Mouse (Mus musculus): ENCODE results near the gene Tmem81.

Gene Tmem81

DNA sequence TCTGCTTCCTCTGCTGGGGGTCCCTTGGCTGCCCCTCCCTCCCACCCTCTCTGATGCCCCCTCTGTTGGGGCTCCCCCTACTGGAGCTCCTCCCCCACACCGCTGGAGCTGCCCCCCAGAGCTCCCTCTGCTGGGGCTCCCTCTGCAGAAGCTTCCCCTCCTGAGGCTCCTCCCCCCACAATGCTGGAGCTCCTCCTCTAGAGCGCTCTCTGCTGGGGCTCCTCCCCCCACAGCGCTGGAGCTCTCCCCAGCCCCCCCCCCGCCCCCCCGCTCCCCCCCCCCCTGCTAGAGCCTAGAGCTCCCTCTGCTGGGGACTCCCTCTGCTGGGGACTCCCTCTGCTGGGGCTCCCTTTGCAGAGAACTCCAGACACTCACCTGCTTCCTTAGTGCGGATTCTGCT is 14.7 kb downstream of the Tmem81 start:
- DNase-seq (ENCODE audit: low read depth) = peak; percentile 38

DNA sequence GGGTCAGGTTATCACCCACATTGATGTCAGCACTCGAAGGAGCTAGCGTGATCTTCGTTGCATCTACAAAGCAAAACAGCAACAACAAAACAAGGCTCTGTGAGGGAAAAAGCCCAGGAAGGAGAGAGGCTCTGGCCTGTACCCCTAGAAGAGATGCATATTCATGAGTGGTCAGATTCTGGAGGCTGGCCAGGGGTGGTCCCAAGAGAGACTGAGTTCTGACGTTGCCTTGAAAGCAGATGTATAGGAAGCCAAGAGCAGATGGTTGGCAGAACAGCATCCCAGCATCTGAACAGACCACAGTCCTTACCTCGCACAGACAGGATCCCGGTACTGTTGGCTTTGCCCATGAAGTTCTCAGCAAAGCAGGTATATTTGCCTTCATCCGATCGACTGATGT is 17.0 kb downstream of the Tmem81 start:
- DNase-seq (ENCODE audit: low read depth) = no peak

DNA sequence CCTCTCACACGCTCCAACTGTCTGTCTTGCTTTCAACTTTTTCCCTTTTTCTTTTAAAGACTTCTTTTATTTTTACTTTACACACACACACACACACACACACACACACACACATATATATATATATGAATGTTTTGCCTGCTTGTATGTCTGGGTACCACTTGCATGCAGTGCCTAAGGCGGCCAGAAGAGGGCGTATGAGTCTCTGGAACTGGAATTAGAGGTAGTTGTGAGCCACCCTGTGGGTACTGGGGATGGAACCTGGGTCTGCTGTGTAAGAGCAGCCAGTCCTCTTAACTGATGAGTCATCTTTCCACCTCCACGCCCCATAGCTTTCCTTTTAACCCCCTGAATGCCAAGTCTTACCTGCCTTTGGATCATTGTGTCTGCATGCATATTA is 17.9 kb downstream of the Tmem81 start:
- DNase-seq (ENCODE audit: low read depth) = peak; percentile 32

DNA sequence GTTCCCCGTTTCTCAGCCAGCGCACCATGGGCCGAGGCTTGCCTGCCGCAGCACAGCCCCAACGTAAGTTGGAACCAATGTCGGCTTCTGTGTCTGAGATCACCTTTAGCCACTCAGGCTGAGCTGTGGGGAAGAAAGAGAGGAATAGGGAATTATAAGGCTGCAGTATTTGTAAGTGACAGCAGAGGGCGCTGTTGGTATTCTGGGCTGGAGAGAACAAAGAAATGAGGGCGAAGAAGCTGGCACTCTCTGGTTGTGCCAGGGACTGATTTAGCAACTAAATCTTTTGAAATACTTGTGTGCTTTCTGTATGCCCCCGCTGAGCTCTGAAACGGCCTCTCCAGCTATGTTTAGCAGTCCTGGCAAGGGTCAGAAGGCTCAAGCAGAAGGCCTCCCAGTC is 19.8 kb downstream of the Tmem81 start:
- DNase-seq (ENCODE audit: low read depth) = peak; percentile 36

DNA sequence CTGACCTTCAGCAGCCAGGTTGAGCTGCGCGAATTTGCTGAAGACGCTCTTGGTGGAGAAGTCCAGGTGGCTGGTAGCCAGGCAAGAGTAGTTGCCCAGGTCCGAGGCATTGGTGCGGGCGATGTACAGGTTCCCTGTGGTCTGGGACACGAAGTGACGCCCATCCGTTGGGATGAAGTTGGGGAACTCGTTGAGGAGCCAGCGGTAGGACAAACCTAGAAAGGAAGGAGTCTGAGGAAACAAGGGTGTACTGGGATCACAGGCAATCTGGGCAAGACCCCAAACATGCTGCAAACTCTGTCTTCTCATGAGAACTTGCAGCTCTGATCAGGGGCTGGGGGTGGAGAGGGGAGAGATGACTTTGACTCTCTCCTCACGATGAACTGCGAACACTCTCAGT is 22.0 kb downstream of the Tmem81 start:
- no peak for DNase-seq (ENCODE audit: low read depth)

DNA sequence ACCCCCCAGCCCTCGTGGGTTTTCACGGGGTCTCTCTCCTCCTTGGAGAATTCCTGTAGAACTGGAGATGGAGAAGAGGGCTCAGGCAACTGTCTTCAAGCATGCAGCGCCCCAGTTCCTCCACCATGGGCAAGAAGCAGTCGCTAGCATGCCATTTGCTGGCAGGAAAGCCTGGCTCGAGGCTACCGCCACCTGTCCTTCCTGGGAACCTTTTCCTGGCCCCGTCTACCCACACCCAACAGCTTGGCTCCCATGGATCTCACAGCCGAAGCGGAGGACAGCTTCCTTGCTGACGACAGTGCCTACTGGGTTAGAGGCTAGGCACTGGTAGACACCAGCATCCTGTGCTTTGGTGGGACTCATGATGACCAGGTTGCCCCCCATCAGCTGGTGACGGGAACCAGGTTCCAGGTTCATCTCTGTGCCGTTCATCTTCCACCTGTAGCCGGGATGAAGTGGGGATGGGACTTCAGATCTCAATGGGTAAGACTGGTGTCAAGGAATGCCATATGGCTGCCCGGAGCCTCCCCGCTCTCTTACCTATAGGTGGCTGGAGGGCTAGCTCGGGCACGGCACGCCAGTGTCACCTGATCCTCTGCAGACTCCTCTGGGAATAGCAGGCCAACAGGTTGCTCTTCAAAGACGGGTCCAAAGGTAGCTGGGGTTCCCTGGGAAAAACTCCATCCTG is 22.8 kb downstream of the Tmem81 start:
- no peak for DNase-seq (ENCODE audit: low read depth)

DNA sequence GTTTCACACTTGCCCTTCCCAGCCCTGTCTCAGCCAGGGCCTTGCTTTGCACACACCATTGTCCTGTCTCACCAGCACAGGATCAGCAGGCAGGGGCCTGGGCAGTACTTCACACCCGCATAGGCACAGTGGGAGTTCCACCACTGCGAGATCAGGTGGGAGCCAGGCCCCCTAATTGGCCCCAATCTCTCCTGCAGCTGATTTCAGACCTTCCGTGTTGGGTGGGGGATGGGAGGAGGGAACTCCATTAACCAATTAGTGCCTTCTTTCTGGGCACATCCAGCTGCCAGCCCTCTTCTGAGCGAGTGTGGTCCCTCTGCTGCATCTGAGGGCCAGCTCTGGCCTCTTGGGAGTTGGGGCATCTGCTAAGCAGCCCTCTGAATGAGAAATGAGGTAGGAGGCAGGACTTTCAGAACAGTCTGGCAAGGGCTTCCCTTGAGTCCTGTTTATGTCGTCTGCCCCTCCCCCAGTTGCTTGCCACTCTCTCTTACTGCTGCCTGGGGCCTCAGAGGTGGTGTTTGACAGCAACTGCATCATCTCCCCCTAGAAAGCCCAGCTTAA is 24.7 kb downstream of the Tmem81 start:
- DNase-seq (ENCODE audit: low read depth) = no peak

DNA sequence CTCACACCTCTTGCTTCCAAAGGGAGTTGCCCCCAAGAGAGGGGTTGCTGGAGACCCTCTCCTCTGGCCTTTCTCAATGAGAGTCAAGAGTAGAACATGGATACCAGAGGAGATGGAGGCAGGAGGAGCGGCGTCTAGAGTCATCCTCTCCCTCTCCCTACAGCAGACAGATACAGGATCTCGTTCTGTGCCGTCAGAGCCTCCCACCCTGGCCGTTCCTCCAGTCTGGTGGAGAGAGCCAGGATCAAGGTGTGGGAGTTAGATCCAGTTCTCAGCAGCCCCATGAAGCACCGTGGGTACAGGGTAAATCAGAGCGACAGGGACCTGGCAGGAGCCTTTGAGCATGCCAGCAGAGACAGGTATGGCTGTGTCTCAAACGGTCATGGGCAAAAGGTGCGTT is 26.5 kb downstream of the Tmem81 start:
- no peak for DNase-seq (ENCODE audit: low read depth)

DNA sequence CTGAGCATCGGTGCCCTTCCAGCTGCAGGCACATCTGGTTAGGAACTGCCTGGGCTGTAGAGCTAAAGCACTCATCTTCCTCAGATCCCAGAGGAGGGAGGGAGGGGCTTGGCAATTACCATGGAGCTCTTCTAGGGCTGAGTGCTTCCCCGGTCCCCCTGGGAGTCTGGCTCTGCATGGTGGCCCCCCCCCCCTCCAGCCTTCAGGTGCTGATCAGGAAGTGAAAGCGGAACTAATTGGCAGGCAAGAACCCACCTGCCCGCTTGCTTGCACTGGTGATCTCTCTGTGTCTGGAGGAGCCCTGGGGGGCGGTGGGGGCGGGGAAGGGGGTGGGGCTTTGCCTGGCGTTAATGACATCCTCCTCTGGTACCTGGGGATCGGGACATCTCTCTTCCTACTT is 27.8 kb downstream of the Tmem81 start:
- no peak for DNase-seq (ENCODE audit: low read depth)

DNA sequence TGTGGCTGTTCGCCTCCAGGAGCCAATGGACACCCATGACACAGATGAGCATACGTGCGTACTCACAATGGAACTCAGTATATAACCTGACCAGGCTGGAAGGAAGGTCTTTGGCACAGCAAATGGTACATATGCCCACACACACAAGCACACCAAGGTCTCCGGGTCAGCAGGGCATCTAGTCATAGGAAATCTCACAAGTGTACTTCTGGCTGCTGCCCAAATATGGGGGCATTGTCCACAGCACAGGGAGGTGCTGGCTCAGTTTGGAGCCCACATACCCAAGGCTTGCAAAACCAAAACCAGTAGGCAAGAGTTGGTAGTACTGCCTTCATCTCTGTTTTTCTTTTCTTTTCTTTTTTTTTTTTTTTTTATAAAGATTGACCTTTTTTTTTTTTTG is 29.5 kb downstream of the Tmem81 start:
- no peak for DNase-seq (ENCODE audit: low read depth)

DNA sequence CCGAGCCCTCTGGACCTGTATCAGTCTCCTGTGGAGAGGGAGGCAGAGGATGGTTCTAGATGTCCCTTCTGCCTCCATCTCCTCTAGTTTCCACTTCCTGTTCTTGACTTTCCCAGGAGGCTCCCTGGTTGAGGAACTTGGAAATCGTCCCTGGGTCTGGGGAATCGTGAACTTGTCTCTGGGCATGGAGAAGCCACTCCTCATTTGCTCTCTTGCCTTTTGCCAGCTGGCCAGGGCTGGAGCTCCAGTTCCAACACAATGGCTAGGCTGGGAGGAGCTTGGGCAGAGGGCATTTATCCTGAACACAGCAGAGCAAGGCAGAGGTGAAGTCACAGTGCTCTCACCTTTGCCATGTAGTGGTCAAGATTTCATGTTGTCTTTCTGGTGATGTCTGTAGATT is 30.4 kb downstream of the Tmem81 start:
- DNase-seq (ENCODE audit: low read depth) = no peak

DNA sequence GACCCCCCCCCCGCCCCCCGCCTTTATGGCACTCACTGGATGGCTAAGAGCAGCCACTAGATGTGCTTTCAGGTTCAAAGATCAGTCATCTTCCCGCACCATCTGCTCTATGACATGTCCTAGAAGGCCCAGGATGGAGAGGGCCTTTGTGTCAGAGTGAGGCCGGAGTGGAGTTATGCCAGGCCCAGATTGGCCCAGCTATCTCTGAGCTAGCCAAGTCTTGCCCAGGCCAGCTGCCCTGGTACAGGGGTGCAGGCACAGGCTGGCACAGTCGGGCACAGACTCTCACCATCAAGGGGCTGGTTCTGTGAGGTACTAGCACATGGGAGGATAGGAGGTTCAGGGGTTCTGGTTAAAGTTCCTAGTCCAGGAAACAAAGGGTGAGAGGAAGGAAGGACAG is 31.7 kb downstream of the Tmem81 start:
- DNase-seq (ENCODE audit: low read depth) = no peak

DNA sequence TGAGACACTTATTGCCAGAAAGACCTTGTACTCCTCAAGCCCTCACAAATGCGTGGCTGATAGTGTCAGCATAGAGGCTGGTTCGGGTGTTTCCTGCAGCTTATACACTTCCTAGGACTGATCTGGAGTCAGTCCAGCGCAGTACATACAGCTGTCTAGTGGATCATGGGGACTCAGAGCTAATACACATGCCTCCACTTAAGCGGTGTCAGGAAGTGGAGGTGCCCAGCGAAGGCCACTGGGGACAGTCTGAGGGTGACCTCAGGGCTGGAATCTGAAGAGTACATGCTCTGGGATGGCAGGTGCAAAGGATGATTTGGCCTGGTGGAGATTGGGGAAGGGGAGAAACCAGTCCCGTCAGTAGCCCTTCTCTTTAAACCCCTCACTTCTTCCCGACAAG is 34.7 kb downstream of the Tmem81 start:
- no peak for DNase-seq (ENCODE audit: low read depth)

DNA sequence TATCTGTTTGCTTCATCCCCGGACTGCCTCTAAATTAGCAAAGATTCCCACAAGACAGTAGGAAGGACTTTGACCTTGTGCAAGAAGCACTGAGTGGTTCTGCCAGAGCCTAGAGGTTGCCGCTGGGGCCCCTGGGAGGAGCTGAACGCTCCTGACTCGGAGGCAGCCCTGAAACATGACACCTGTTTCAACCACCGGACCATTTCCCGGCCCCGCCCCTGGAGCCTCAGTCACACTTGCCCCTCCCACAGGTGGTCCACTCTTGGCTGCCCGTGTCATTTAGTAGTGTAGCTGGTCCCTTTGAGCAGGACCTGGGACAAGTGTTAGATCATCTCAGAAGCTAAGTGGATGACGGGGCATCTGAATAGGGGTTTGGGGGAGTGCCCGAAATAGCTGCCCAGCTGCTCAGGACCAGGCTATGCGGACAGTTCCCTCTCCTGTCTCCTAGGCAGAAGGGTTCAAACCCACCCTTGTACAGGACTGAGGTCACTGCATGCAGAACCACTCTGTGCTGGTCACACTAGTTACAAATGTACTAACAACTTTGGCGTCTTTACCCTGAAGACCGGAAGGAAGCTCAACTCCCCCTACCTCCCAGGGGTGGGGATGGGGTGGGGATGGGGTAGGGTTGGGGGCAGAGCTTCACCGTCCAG is 35.3 kb downstream of the Tmem81 start:
- no peak for DNase-seq (ENCODE audit: low read depth)

DNA sequence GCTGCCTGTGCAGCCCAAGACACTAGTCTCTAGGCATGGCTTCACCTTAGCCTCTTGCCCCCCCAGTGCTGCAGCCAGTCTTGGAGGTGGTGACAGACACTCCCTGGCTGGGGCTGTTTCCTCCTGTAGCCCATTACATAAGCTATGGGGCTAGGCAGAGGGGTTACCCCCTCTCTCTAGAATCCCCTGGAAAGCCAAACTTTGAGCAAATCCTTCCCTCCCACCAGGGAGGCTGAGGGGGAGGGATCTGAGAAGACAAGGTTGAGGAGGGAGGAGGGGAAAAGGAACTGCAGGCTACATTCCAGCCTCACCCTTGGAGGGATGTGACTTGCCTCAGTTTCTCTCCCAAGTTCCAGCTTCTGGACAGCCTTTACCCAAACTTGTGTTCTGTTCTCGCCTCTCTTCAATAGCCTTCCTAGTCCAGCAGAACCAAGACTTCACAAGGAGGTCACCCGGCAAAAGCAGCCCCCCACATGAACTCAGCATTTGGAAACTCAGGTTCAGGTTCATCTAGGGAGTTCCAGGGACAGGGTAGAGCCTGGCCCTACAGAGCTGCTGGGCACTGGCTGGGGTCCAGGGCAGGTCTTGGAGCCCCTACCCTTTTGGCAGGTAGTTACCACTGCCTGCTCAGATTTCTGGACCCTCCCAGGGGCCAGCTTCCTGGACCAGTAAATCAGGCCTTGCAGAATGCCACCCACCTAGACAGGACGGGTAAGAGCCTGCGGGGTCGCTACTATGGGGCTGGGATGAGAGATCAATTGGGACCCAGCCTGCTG is 36.0 kb downstream of the Tmem81 start:
- DNase-seq (ENCODE audit: low read depth) = no peak

DNA sequence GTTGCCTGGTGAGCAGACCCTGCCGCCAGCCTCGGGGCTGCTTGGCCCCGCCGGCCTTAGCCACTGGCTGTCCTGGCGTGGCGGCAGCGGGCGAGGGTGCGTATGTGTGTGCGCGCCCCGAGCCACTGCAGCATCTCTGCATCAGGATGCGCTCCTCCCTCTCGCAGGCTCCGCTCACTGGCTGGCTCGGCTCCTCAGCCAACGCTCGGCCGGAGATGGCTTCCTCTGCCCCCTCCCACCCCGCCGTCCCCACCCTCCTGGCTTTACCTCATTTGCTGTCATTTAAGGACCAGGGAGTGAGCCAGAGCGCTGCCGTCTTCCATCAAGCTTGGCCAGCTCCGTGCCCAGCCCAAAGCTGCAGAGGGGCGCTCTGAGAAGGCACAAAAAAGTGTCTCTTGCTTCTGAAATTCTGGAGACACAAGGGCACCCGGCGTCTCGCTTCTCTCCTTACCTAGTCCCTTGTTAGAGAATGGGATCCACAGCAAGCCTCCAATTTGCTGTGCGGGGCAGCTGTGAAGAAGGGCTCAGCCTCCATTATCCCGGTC is 36.8 kb downstream of the Tmem81 start, which contains the start of gene Cntn2:
Gene Cntn2, minus strand, starts transcription at position 495 of the 545 bp plus-strand sequence.
- DNase-seq (ENCODE audit: low read depth) = no peak

DNA sequence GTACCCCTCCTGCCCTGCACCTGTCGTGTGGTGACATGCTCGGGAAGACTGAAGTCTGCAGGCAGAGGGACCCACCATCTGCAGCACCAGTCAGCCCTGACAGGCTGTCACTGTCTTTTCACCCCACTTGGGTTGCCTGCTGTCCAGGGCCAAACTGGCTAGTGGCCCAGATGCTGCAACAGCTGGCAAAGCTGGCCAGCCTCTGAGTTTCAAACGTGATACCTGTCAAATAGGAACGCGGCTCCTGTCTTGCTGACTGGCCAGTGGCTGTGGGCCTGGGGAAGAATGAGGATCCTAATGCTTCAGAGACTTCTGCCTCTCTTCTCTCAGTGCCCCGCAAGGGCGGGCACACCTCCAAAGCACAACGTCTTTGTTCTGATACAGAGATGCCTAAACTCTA is 37.8 kb downstream of the Tmem81 start:
- no peak for DNase-seq (ENCODE audit: low read depth)

DNA sequence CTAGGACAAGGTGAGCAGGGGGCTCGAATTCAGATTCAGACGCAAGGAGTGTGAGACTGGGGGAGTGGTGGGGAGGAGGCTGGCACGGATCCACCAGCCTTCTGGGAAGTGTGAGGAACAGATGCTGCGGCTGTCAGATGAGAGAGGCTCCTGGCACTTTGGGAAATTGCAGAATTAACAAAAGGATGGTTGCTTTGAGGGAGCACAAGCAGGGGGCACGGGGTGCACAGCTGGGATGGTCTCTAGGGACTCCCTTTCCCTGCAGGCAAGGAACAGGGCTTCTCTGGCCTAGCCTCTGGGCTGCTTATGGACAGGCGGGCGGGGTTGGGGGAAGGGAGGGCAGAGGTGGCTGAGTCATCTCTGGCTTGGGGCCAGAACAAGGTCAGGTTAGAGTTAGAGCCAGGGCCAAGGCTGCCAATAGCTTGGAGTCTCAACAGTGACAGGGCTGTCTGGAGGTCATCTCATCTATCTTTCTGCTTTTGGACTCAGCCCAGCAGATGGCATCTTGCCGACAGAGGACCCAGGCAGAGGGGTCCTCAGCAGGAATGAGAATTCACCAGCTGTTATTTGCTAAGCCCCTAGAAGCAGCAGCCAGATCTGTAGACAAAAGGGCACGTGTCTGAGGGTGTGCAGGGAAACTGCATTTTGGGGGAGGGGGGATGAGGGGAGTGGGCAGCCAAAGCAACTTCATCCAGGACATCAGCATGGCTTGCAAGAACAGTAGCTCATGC is 52.0 kb downstream of the Tmem81 start:
- no peak for DNase-seq (ENCODE audit: low read depth)
